Mouse (Mus musculus): Measurements from ENCODE around the gene BC049715. TPM values are rescaled to one million over a fixed set of nuclear protein-coding genes. Genes with fewer than 3 reads are reported as not detected.
A peak's percentile ranks its signal among the peaks of the same experiment; 100 is the strongest.
"Not testable (repeated sequence)": the region's sequence is repeated elsewhere in the genome, so short reads cannot be mapped to it uniquely, and the experiment has no call there.

BC049715 gene
- polyA plus RNA-seq, 1 experiment from 2014 or later = 0.93 TPM

DNA sequence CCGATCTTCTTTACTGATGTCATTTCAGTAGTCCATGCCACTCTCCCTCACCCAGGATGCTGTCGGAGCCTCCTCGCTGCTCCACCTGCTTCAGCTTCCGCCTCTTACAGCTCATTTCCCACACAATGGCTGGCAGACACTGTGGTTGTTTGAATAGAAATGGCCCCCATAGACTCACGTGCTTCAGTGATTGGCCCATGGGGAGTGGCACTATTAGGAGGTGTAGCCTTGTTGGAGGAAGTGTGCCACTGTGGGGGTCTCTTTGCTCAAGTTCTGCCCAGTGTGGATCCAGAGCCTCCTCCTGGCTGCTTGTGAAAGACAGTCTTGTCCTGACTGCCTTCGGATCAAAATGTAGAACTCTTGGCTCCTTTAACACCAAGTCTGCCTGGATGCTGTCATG, 31.6 kb upstream of the BC049715 start:
- Histone ChIP-seq H3K27ac (ENCODE audit: low read length) (no peak overlapping the region), H3K4me1 (ENCODE audit: control insufficient read depth, insufficient read depth, low read length) (peaks cover 10% of the 10 kb centered on the region), H3K4me2 (ENCODE audit: low read depth, low read length) (no peak overlapping the region), H3K27me3 (replicated peaks; ENCODE audit: control insufficient read depth, insufficient read depth, low read length) (no peaks in the 10 kb centered on the region), H3K9me3 (ENCODE audit: control insufficient read depth, low read length) (no peaks in the 10 kb centered on the region), H3K4me3 (ENCODE audit: low read length) (no peak overlapping the region), H3K9ac (ENCODE audit: low read depth, low read length) (no peak overlapping the region), H3K36me3 (ENCODE audit: control insufficient read depth, insufficient read depth, low read length) (no peaks in the 10 kb centered on the region)
- WGBS = 70% methylated on average over 6 of the region's 6 CpGs
- no peak for ATAC-seq

DNA sequence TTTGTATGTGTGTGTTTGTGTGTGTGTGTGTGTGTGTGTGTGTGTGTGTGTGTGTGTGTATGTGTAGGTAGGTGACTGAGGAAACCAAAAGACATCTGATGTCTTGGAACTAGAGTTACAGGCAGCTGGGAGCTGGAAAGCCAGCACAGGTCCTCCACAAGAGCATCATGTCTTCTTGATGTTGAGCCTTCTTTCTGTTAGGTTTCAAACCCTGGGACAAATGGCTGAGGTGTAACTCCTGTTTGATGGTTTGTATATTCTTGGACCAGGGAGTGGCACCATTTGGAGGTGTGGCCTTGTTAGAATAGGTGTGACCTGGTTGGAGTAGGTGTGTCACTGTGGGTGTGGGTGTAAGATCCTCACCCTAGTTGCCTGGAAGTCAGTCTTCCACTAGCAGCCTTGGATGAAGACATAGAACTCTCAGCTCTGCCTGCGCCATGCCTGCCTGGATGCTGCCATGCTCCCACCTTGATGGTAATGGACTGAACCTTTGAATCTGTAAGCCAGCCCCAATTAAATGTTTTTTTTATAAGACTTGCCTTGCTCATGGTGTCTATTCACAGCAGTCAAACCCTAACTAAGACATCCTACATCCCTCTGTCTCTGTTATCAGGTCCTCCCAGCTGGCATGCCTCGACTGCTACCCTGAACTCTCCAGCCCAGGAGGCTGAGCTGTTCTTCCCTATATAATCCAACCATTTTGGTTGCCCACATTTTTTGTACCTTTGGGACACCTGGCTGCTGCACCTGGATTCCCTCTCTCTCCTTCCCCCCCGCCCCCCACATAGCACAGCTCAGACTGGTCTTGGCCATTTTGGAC, 29.3 kb upstream of the BC049715 start:
- not testable (repeated sequence) for H3K4me2 ChIP-seq (ENCODE audit: low read depth, low read length); H3K27me3 ChIP-seq (replicated peaks; ENCODE audit: control insufficient read depth, insufficient read depth, low read length); H3K4me3 ChIP-seq (ENCODE audit: low read length); H3K4me1 ChIP-seq (ENCODE audit: control insufficient read depth, insufficient read depth, low read length); H3K36me3 ChIP-seq (ENCODE audit: control insufficient read depth, insufficient read depth, low read length); H3K9me3 ChIP-seq (ENCODE audit: control insufficient read depth, low read length); H3K9ac ChIP-seq (ENCODE audit: low read depth, low read length); H3K27ac ChIP-seq (ENCODE audit: low read length)
- WGBS = 91% methylated on average over 3 of the region's 3 CpGs
- ATAC-seq = peak; percentile 55; the same call in 1 of the 2 replicates

DNA sequence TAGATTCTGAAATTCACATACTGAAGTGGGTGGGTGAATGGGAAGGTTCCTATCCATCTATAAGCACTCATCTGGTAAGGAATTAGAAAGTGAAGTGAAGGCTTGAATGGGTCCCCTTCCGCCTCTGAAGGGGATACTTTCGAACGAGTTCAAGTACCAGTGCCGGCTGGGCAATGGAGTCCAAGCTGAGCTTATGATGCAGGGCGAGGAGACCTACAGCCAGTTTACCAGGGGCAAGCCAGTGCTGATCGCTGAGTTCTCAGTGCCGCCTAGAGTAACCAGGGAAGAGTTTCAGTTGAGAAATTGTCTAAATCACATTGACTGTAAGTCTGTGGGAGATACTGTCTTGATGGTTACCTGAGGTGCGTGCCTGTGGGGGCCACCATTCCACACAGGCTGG, 26.7 kb upstream of the BC049715 start:
- Histone ChIP-seq H3K9ac (ENCODE audit: low read depth, low read length) (no peak overlapping the region), H3K27me3 (replicated peaks; ENCODE audit: control insufficient read depth, insufficient read depth, low read length) (no peaks in the 10 kb centered on the region), H3K4me1 (ENCODE audit: control insufficient read depth, insufficient read depth, low read length) (peaks cover 8% of the 10 kb centered on the region), H3K4me3 (ENCODE audit: low read length) (no peak overlapping the region), H3K4me2 (ENCODE audit: low read depth, low read length) (no peak overlapping the region), H3K27ac (ENCODE audit: low read length) (no peak overlapping the region), H3K36me3 (ENCODE audit: control insufficient read depth, insufficient read depth, low read length) (no peaks in the 10 kb centered on the region), H3K9me3 (ENCODE audit: control insufficient read depth, low read length) (no peaks in the 10 kb centered on the region)
- 85% methylated on average over 8 of the region's 8 CpGs for WGBS
- ATAC-seq = no peak

DNA sequence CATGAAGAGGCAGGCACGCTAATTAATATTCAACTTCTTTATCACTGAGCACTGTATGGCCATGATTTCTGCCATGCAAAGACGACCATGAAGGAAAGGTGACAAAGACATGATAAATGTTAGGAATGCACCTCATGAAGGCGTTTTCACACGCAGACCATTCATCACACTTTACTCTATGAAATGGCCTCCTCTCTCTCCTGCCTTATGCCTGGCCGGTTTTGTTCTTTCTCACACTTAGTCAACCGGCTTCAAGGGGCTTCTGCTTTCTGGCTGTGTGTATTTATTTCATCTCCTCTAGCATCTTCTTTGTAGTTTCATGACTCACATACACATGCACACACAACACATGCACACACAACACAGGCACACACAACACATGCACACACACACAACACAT, 26.2 kb upstream of the BC049715 start:
- no peaks in the 10 kb centered on the region for H3K9me3 ChIP-seq (ENCODE audit: control insufficient read depth, low read length)
- no peak overlapping the region for H3K27ac ChIP-seq (ENCODE audit: low read length)
- ATAC-seq = no peak
- H3K27me3 ChIP-seq (replicated peaks; ENCODE audit: control insufficient read depth, insufficient read depth, low read length) = no peaks in the 10 kb centered on the region
- H3K4me3 ChIP-seq (ENCODE audit: low read length) = no peak overlapping the region
- no peak overlapping the region for H3K4me2 ChIP-seq (ENCODE audit: low read depth, low read length)
- H3K36me3 ChIP-seq (ENCODE audit: control insufficient read depth, insufficient read depth, low read length) = no peaks in the 10 kb centered on the region
- no peak overlapping the region for H3K9ac ChIP-seq (ENCODE audit: low read depth, low read length)
- WGBS = 67% methylated on average over 6 of the region's 6 CpGs
- peaks cover 8% of the 10 kb centered on the region for H3K4me1 ChIP-seq (ENCODE audit: control insufficient read depth, insufficient read depth, low read length)

DNA sequence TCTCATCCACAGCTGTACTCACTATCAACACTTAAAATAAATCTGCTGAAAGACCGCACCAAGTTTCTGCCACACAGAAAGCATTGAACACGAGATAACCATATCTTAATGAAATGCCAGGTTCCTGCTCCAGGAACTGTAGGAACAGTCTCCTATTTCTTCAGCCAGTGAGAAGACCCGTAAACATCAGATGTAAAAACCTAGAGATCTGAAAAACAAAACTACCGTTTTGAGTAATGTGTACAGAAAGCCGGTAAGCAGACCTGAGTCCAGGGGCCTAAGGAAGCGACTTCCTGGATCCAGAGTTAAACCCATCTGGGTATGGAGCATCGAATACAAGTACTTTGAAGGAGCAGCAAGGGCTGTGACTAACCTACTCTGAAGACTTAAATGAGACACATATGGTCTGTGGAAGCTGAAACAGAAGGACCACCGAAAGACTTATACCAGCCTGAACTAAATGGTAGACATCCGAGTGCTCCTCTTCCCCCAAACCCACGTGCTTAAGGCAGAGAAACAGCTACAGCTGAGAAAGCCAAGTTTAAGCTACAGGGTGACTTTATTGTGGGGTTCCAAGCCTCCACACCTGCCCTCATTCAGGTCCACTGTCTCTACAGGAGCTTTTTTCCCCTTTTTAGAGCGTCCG, 24.2 kb upstream of the BC049715 start:
- H3K9me3 ChIP-seq (ENCODE audit: control insufficient read depth, low read length) = no peaks in the 10 kb centered on the region
- 15% methylated on average over 12 of the region's 12 CpGs for WGBS
- no peaks in the 10 kb centered on the region for H3K36me3 ChIP-seq (ENCODE audit: control insufficient read depth, insufficient read depth, low read length)
- H3K9ac ChIP-seq (ENCODE audit: low read depth, low read length) = peak overlapping the region; percentile 98
- 0 out of 2 replicates have a peak, but pooled peaks have one; percentile 4 for ATAC-seq
- peaks cover 13% of the 10 kb centered on the region for H3K4me1 ChIP-seq (ENCODE audit: control insufficient read depth, insufficient read depth, low read length)
- peak overlapping the region; percentile 88 for H3K4me2 ChIP-seq (ENCODE audit: low read depth, low read length)
- no peaks in the 10 kb centered on the region for H3K27me3 ChIP-seq (replicated peaks; ENCODE audit: control insufficient read depth, insufficient read depth, low read length)
- H3K27ac ChIP-seq (ENCODE audit: low read length) = peak overlapping the region; percentile 100
- peak overlapping the region; percentile 81 for H3K4me3 ChIP-seq (ENCODE audit: low read length)

DNA sequence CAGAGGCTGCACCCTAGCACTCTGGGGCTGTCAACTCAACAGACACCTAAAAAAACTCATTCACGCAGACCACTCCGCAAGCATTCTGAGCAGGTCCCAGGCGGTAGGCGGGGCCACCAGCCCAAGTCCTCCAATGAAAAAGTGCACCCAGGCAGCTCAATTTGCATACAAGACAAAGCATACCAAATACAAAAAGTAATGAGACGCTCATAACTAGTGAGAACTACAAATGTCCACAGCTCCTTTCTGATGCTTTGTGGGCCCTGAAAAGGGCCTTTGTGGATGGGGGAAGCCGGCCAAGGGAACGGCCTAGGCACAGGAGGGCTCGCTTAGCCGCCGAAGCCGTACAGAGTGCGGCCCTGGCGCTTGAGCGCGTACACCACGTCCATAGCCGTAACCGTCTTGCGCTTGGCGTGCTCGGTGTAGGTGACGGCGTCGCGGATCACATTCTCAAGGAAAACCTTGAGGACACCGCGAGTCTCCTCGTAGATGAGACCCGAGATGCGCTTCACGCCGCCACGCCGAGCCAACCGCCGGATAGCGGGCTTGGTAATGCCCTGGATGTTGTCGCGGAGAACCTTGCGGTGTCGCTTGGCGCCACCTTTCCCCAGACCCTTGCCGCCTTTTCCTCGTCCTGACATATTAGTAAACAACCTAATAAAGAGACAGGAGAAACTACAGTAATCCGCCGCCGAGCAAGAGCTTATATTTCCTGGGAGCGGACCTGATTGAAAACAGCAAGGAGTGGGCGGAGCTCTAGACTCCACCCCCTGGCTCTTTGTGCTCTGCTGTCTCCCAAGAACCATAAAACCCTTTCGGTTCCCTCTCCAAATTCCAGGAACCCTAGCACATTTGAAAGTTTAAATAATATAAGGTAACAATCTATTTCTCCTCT, 23.4 kb upstream of the BC049715 start, which contains the start of gene Hist4h4:
Hist4h4 (minus strand) TSS at position 677 of the 895 bp plus-strand sequence.
- WGBS = under 1% methylated on average over 50 of the region's 50 CpGs
- peak within 1 kb of the TSS; percentile 98 for H3K9ac ChIP-seq (ENCODE audit: low read depth, low read length)
- peak; percentile 66 for ATAC-seq

DNA sequence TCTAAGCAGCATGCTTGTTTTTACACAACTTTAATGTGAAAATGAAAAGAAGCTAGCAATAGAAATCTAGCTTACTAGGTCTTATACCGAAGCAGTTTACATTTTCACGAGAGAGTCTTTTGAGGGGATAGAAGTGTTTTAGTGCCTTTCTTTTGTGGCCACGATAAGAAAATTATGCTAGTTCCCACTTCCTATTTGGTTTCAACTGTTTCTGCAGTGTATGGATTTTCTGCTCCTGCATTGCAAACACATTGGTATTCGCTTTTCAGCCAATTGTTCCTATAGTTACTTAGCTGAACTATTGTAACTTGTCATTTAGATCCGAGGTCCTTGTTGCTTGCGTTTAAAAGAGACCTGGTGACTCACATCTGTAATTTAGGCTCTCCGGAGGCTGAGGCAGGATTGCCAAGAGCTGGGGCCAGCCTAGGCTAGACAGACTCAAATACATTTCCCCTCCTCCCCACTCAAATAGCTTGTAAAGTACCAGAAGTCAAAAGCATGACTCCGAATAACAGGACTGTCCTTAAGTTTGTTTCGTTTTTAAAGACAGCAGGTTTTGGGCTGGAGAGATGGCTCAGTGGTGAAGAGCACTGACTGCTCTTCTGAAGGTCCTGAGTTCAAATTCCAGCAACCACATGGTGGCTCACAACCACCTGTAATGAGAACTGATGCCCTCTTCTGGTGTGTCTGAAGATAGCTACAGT, 22.6 kb upstream of the BC049715 start:
- 26% methylated on average over 9 of the region's 9 CpGs for WGBS
- no peaks in the 10 kb centered on the region for H3K27me3 ChIP-seq (replicated peaks; ENCODE audit: control insufficient read depth, insufficient read depth, low read length)
- peaks cover 18% of the 10 kb centered on the region for H3K4me1 ChIP-seq (ENCODE audit: control insufficient read depth, insufficient read depth, low read length)
- peak overlapping the region; percentile 100 for H3K27ac ChIP-seq (ENCODE audit: low read length)
- peak overlapping the region; percentile 52 for H3K4me2 ChIP-seq (ENCODE audit: low read depth, low read length)
- H3K4me3 ChIP-seq (ENCODE audit: low read length) = peak overlapping the region; percentile 81
- H3K9me3 ChIP-seq (ENCODE audit: control insufficient read depth, low read length) = no peaks in the 10 kb centered on the region
- ATAC-seq = no peak
- H3K36me3 ChIP-seq (ENCODE audit: control insufficient read depth, insufficient read depth, low read length) = no peaks in the 10 kb centered on the region
- H3K9ac ChIP-seq (ENCODE audit: low read depth, low read length) = peak overlapping the region; percentile 56

More for the DNA sequence above, 23.4 kb upstream of the BC049715 start, which contains the start of gene Hist4h4:
- H3K27ac ChIP-seq (ENCODE audit: low read length) = peak within 1 kb of the TSS; percentile 100
- H3K4me2 ChIP-seq (ENCODE audit: low read depth, low read length) = peak within 1 kb of the TSS; percentile 88
- no peaks in the 10 kb centered on the region for H3K27me3 ChIP-seq (replicated peaks; ENCODE audit: control insufficient read depth, insufficient read depth, low read length)
- peaks cover 13% of the 10 kb centered on the region for H3K4me1 ChIP-seq (ENCODE audit: control insufficient read depth, insufficient read depth, low read length)
- H3K9me3 ChIP-seq (ENCODE audit: control insufficient read depth, low read length) = no peaks in the 10 kb centered on the region
- H3K4me3 ChIP-seq (ENCODE audit: low read length) = peak within 1 kb of the TSS; percentile 81
- no peaks in the 10 kb centered on the region for H3K36me3 ChIP-seq (ENCODE audit: control insufficient read depth, insufficient read depth, low read length)

DNA sequence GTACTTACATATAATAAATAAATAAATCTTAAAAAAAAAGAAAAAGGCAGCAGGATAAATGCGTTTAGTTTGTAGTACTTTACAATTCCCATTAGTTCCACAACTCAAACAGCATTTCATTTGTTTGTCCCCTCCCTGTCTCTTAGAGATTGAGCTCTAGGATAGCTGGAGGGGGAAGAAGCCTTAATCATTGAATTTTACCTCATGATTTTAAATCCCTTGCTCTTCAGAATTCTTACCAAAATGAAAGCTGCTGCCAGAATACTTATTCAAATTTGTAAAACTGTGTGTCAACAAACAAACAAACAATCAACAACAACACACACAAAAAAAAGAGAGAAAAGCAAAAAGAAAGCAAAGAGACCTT, 22.0 kb upstream of the BC049715 start:
- Histone ChIP-seq H3K4me2 (ENCODE audit: low read depth, low read length) (no peak overlapping the region), H3K27ac (ENCODE audit: low read length) (no peak overlapping the region; the same call in 1 of the 2 replicates)

More for the DNA sequence above, 22.0 kb upstream of the BC049715 start:
- Histone ChIP-seq H3K4me3 (ENCODE audit: low read length) (no peak overlapping the region), H3K9me3 (ENCODE audit: control insufficient read depth, low read length) (no peaks in the 10 kb centered on the region), H3K9ac (ENCODE audit: low read depth, low read length) (no peak overlapping the region), H3K4me1 (ENCODE audit: control insufficient read depth, insufficient read depth, low read length) (peaks cover 22% of the 10 kb centered on the region), H3K36me3 (ENCODE audit: control insufficient read depth, insufficient read depth, low read length) (no peaks in the 10 kb centered on the region), H3K27me3 (replicated peaks; ENCODE audit: control insufficient read depth, insufficient read depth, low read length) (no peaks in the 10 kb centered on the region)
- 77% methylated on average over 1 of the region's 1 CpGs for WGBS
- no peak for ATAC-seq
